Mouse (Mus musculus) megakaryocyte-erythroid progenitor cell, adult 5 weeks (primary cell): ENCODE measurements around the gene Olfr799. TPM values are rescaled to one million over a fixed set of nuclear protein-coding genes. Genes with fewer than 3 reads are reported as not detected.

Source experiments
- polyA plus RNA-seq: library from polyadenylated mRNA; stranded (reverse); fragments of >175 nt; gene quantifications from 2 replicates; pipeline ENCODE4 v1.2.3, GENCODE M21; 2012

The Olfr799 gene
- polyA plus RNA-seq, result not detected in 2 replicates

GRCm38 (mm10) chr10:129637184-129637583, at the start of gene Olfr799:
TSS of gene Olfr799 (plus strand) at chr10:129637484.

GRCm38 (mm10) chr10:129612470-129612869, 24.8 kb upstream of the Olfr799 start, which contains the start of gene Olfr796:
TSS of gene Olfr796 (minus strand) at chr10:129612570.

GRCm38 (mm10) chr10:129627834-129628233, 9.4 kb upstream of the Olfr799 start, which contains the start of gene Olfr798:
TSS of gene Olfr798 (minus strand) at chr10:129627934.

GRCm38 (mm10) chr10:129657394-129657793, 20.1 kb downstream of the Olfr799 start, which contains the start of gene Olfr800:
TSS of gene Olfr800 (plus strand) at chr10:129657694.

GRCm38 (mm10) chr10:129673765-129674164, 36.5 kb downstream of the Olfr799 start, which contains the start of gene Olfr801:
TSS of gene Olfr801 (minus strand) at chr10:129673865.

GRCm38 (mm10) chr10:129688069-129688468, 50.8 kb downstream of the Olfr799 start, which contains the start of gene Olfr802:
TSS of gene Olfr802 (minus strand) at chr10:129688169.

GRCm38 (mm10) chr10:129694186-129694585, 56.9 kb downstream of the Olfr799 start, which contains the start of gene Olfr803:
TSS of gene Olfr803 (minus strand) at chr10:129694286.

Other genes with a start within 250 kb of the Olfr799 start
- gene Olfr785, start 232.1 kb upstream of the Olfr799 start, polyA plus RNA-seq, result not detected in 2 replicates
- not detected in 2 replicates for gene Olfr786, start 210.2 kb upstream of the Olfr799 start, polyA plus RNA-seq
- not detected in 2 replicates for gene Olfr787, start 175.6 kb upstream of the Olfr799 start, polyA plus RNA-seq
- not detected in 2 replicates for gene Olfr788, start 166.5 kb upstream of the Olfr799 start, polyA plus RNA-seq
- not detected in 2 replicates for gene Olfr789, start 152.7 kb upstream of the Olfr799 start, polyA plus RNA-seq
- not detected in 2 replicates for gene Olfr790, start 139.0 kb upstream of the Olfr799 start, polyA plus RNA-seq
- not detected in 2 replicates for gene Olfr791, start 115.7 kb upstream of the Olfr799 start, polyA plus RNA-seq
- not detected in 2 replicates for gene Olfr792, start 98.3 kb upstream of the Olfr799 start, polyA plus RNA-seq
- gene Olfr794, start 69.8 kb upstream of the Olfr799 start, polyA plus RNA-seq, result not detected in 2 replicates
- not detected in 2 replicates for gene Olfr796, start 24.9 kb upstream of the Olfr799 start, polyA plus RNA-seq
- not detected in 2 replicates for gene Olfr798, start 9.6 kb upstream of the Olfr799 start, polyA plus RNA-seq
- gene Olfr800, start 20.2 kb downstream of the Olfr799 start, polyA plus RNA-seq, result not detected in 2 replicates
- gene Olfr801, start 36.4 kb downstream of the Olfr799 start, polyA plus RNA-seq, result not detected in 2 replicates
- gene Olfr802, start 50.7 kb downstream of the Olfr799 start, polyA plus RNA-seq, result not detected in 2 replicates
- not detected in 2 replicates for gene Olfr803, start 56.8 kb downstream of the Olfr799 start, polyA plus RNA-seq
- not detected in 2 replicates for gene Olfr804, start 65.7 kb downstream of the Olfr799 start, polyA plus RNA-seq
- gene Olfr805, start 91.9 kb downstream of the Olfr799 start, polyA plus RNA-seq, result not detected in 2 replicates
- gene Olfr806, start 104.4 kb downstream of the Olfr799 start, polyA plus RNA-seq, result not detected in 2 replicates
- not detected in 2 replicates for gene Olfr807, start 120.3 kb downstream of the Olfr799 start, polyA plus RNA-seq
- 0.02 TPM in 1 of 2 replicates, not detected in the other for gene Olfr808, start 128.0 kb downstream of the Olfr799 start, polyA plus RNA-seq
- not detected in 2 replicates for gene Olfr809, start 137.2 kb downstream of the Olfr799 start, polyA plus RNA-seq
- not detected in 2 replicates for gene Olfr810, start 157.4 kb downstream of the Olfr799 start, polyA plus RNA-seq
- gene Olfr811, start 166.9 kb downstream of the Olfr799 start, polyA plus RNA-seq, result not detected in 2 replicates
- not detected in 2 replicates for gene Olfr812, start 208.6 kb downstream of the Olfr799 start, polyA plus RNA-seq
- not detected in 2 replicates for gene Olfr813, start 217.9 kb downstream of the Olfr799 start, polyA plus RNA-seq
- not detected in 2 replicates for gene Olfr814, start 242.4 kb downstream of the Olfr799 start, polyA plus RNA-seq